Mouse (Mus musculus) CH12.LX (cell line): ENCODE measurements around the gene Rtbdn. TPM values are rescaled to one million over a fixed set of nuclear protein-coding genes. Genes with fewer than 3 reads are reported as not detected.

ENCODE experiments used
- DNase-seq: peaks from one replicate; pipeline ENCODE4 v3.0.0-alpha.2; 2013; ENCODE audit errors: extremely low read depth
- H3K27ac ChIP-seq: 2 replicates; pipeline ENCODE4 v1.5.1; 2012; ENCODE audit warnings: low read depth, mild to moderate bottlenecking, control low read depth, moderate library complexity; ENCODE audit not compliant: insufficient read depth
- H3K27me3 ChIP-seq: replicated peaks from 2 replicates; pipeline ENCODE3; 2012; ENCODE audit warnings: inconsistent platforms
- H3K36me3 ChIP-seq, 2 experiments: replicated peaks in 1 of 2; 2 replicates each; pipeline versions ENCODE3 to v1.6.1; 2012; ENCODE audit warnings: inconsistent platforms in 1 of 2, low read length in 1 of 2, mild to moderate bottlenecking in 1 of 2, mixed read lengths in 1 of 2, moderate library complexity in 1 of 2; ENCODE audit not compliant: control insufficient read depth in 1 of 2, insufficient read depth in 1 of 2
- H3K4me1 ChIP-seq, 2 experiments: 2 replicates each; pipeline ENCODE4 v1.6.1; 2012; ENCODE audit warnings: inconsistent platforms in 1 of 2, moderate library complexity in 1 of 2; ENCODE audit not compliant: insufficient read depth in 2 of 2, control insufficient read depth in 1 of 2
- H3K4me2 ChIP-seq: 2 replicates; pipeline ENCODE4 v1.6.1; 2012; ENCODE audit warnings: low read depth, mild to moderate bottlenecking, control low read depth; ENCODE audit not compliant: poor library complexity, insufficient read depth, severe bottlenecking
- H3K4me3 ChIP-seq, 3 experiments: fragments of 150-350 bp in 1 of 3; sonication (generic) in 1 of 3; replicated peaks in 1 of 3; 2 replicates each; pipeline versions ENCODE3 to v1.5.1; 2011 to 2012; ENCODE audit warnings: low read depth in 2 of 3, low read length in 2 of 3, mild to moderate bottlenecking in 2 of 3, moderate library complexity in 2 of 3, control low read depth in 1 of 3, improper control_type of control experiment in 1 of 3, inconsistent platforms in 1 of 3, mixed read lengths in 1 of 3; ENCODE audit not compliant: poor library complexity in 1 of 3
- H3K79me2 ChIP-seq: replicated peaks from 2 replicates; pipeline ENCODE4 v1.6.1; 2012; ENCODE audit warnings: mild to moderate bottlenecking, moderate library complexity; ENCODE audit not compliant: control insufficient read depth, poor library complexity, insufficient read depth, severe bottlenecking; ENCODE audit errors: extremely low read depth
- H3K9ac ChIP-seq: 2 replicates; pipeline ENCODE4 v1.6.1; 2012; ENCODE audit warnings: low read depth, mild to moderate bottlenecking, control low read depth, moderate library complexity; ENCODE audit not compliant: insufficient read depth
- H3K9me3 ChIP-seq: replicated peaks from 2 replicates; pipeline ENCODE3; 2012; ENCODE audit warnings: low read length, inconsistent platforms, mixed read lengths
- CTCF ChIP-seq, 2 experiments: IDR thresholded peaks in 1 of 2; conservative IDR thresholded peaks in 1 of 2; 2 replicates each; pipeline ENCODE4 v1.5.1; 2011 to 2012; ENCODE audit warnings: low read depth in 2 of 2, low read length in 2 of 2, improper control_type of control experiment in 1 of 2, inconsistent platforms in 1 of 2, mild to moderate bottlenecking in 1 of 2, moderate library complexity in 1 of 2
- ELF1 ChIP-seq: IDR thresholded peaks from 2 replicates; pipeline ENCODE4 v1.6.1; 2014; ENCODE audit warnings: low read depth, mild to moderate bottlenecking, inconsistent platforms, low read length, improper control_type of control experiment
- EP300 ChIP-seq: IDR thresholded peaks from 2 replicates; pipeline ENCODE4 v1.6.1; 2011; ENCODE audit warnings: low read length, improper control_type of control experiment
- GABPA ChIP-seq: IDR thresholded peaks from 2 replicates; pipeline ENCODE4 v1.6.1; 2012; ENCODE audit warnings: low read depth, low read length, improper control_type of control experiment, inconsistent platforms; ENCODE audit not compliant: insufficient replicate concordance
- IRF4 ChIP-seq: IDR thresholded peaks from 2 replicates; pipeline ENCODE4 v1.6.1; 2014; ENCODE audit warnings: low read depth, mild to moderate bottlenecking, inconsistent platforms, low read length, improper control_type of control experiment
- JUN ChIP-seq: IDR thresholded peaks from 2 replicates; pipeline ENCODE4 v1.6.1; 2011; ENCODE audit warnings: low read depth, mild to moderate bottlenecking, low read length, improper control_type of control experiment, moderate library complexity; ENCODE audit not compliant: insufficient read depth
- JUND ChIP-seq: conservative IDR thresholded peaks from 2 replicates; pipeline ENCODE4 v1.6.1; 2011; ENCODE audit warnings: low read depth, low read length, improper control_type of control experiment
- KAT2A ChIP-seq: IDR thresholded peaks from 2 replicates; pipeline ENCODE4 v1.6.1; 2012; ENCODE audit warnings: low read length, improper control_type of control experiment, inconsistent platforms; ENCODE audit not compliant: insufficient replicate concordance
- MAFK ChIP-seq: IDR thresholded peaks from 2 replicates; pipeline ENCODE4 v1.6.1; 2011; ENCODE audit warnings: low read length, improper control_type of control experiment; ENCODE audit not compliant: insufficient replicate concordance
- MAX ChIP-seq: IDR thresholded peaks from 2 replicates; pipeline ENCODE4 v1.6.1; 2011; ENCODE audit warnings: low read length, improper control_type of control experiment
- MAZ ChIP-seq: IDR thresholded peaks from 2 replicates; pipeline ENCODE4 v1.6.1; 2012; ENCODE audit warnings: low read depth, mild to moderate bottlenecking, inconsistent platforms, low read length, improper control_type of control experiment, moderate library complexity
- MEF2A ChIP-seq: IDR thresholded peaks from 2 replicates; pipeline ENCODE4 v1.6.1; 2014; ENCODE audit warnings: low read depth, mild to moderate bottlenecking, inconsistent platforms, low read length, improper control_type of control experiment, borderline replicate concordance
- MXI1 ChIP-seq: IDR thresholded peaks from 2 replicates; pipeline ENCODE4 v1.6.1; 2011; ENCODE audit warnings: mild to moderate bottlenecking, low read depth, low read length, improper control_type of control experiment
- MYC ChIP-seq: IDR thresholded peaks from 2 replicates; pipeline ENCODE4 v1.6.1; 2011; ENCODE audit warnings: low read depth, mild to moderate bottlenecking, improper control_type of control experiment, low read length
- PAX5 ChIP-seq: IDR thresholded peaks from 2 replicates; pipeline ENCODE4 v1.6.1; 2012; ENCODE audit warnings: low read length, inconsistent platforms, mixed read lengths
- POLR2AphosphoS2 ChIP-seq: IDR thresholded peaks from 2 replicates; pipeline ENCODE4 v1.6.1; 2011; ENCODE audit warnings: low read depth, low read length, improper control_type of control experiment
- SIN3A ChIP-seq: IDR thresholded peaks from 2 replicates; pipeline ENCODE4 v1.6.1; 2012; ENCODE audit warnings: low read length, improper control_type of control experiment, inconsistent platforms
- SMC3 ChIP-seq: IDR thresholded peaks from 2 replicates; pipeline ENCODE4 v1.6.1; 2011; ENCODE audit warnings: low read depth, low read length, improper control_type of control experiment
- UBTF ChIP-seq: IDR thresholded peaks from 2 replicates; pipeline ENCODE4 v1.6.1; 2012; ENCODE audit warnings: low read depth, mild to moderate bottlenecking, inconsistent platforms, low read length, improper control_type of control experiment, moderate library complexity
- USF2 ChIP-seq: conservative IDR thresholded peaks from 2 replicates; pipeline ENCODE4 v1.6.1; 2011; ENCODE audit warnings: low read depth, low read length, improper control_type of control experiment
- ZC3H11A ChIP-seq: IDR thresholded peaks from 2 replicates; pipeline ENCODE4 v1.6.1; 2012; ENCODE audit warnings: low read depth, mild to moderate bottlenecking, inconsistent platforms, low read length, improper control_type of control experiment
- dilution Hi-C: fragments of 300-500 bp; cut with MboI; formaldehyde crosslinking; loops from 2 replicates; pipeline ENCODE4 v1.14.3; 2020; ENCODE audit warnings: low sequenced_read_pairs; ENCODE audit not compliant: extremely low pct_unique_long_range_greater_than_20kb, extremely low pct_ligation_motif_present
- in situ Hi-C: fragments of 300-500 bp; cut with MboI; formaldehyde crosslinking; loops from 3 replicates; pipeline ENCODE4 v1.14.3; 2019; ENCODE audit warnings: low sequenced_read_pairs, low pct_ligation_motif_present, low pct_unique_long_range_greater_than_20kb, mixed read lengths
- polyA plus RNA-seq: library from polyadenylated mRNA; unstranded; fragments of >175 nt; gene quantifications from 2 replicates; pipeline ENCODE4 v1.2.1, GENCODE M21; 2012; ENCODE audit warnings: low read depth; ENCODE audit not compliant: insufficient read length
- total RNA-seq, 2 experiments: library from RNA; depleted of rRNA; stranded (reverse); fragments of 300-350 nt in 1 of 2; fragments of >200 nt in 1 of 2; gene quantifications; 2 replicates each; pipeline ENCODE4 v1.2.3; 2012 to 2014

Rtbdn gene
- total and polyA plus RNA-seq, 3 experiments, result 0.21 to 1.8 TPM; not detected in 1

DNA sequence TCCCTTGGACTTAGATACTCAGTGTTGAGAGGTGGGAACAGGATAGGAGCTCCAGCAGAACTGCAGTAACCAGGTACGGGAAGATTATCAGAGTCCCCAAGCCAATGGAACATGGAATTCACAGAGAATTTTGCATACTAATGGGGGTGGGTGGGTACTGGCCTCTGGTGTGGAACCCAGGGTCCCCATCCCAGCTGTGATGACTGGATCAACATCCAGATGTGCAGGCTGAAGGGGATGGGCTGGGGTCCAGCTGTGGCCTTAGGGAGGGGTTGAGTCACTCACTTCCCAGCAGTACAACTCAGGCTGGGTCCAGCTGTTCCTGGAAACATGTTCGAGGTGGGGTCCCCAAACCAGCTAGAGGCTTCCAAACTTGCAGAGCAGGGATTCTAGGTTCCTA, 41.1 kb downstream of the Rtbdn start:
- Histone ChIP-seq H3K4me3 (no peak overlapping the region), H3K79me2 (no peaks in the 10 kb centered on the region), H3K36me3 (peaks cover 0 to 8% of the 10 kb centered on the region in 2 experiments), H3K9ac (no peak overlapping the region), H3K4me1 (peaks cover 38 to 54% of the 10 kb centered on the region in 2 experiments), H3K9me3 (no peaks in the 10 kb centered on the region), H3K27me3 (no peaks in the 10 kb centered on the region), H3K27ac (peak overlapping the region; percentile 22; the same call in 1 of the 2 replicates), H3K4me2 (no peak overlapping the region)
- dilution Hi-C loops (no loop called here), in situ Hi-C loops (no loop called here)
- no peak for TF ChIP-seq EP300
- TF ChIP-seq ZC3H11A, result no peak
- no peak for TF ChIP-seq USF2
- no peak for TF ChIP-seq MEF2A
- TF ChIP-seq SIN3A, result no peak
- no peak for TF ChIP-seq GABPA
- TF ChIP-seq JUND, result no peak
- TF ChIP-seq CTCF (conservative IDR thresholded peaks at IDR 0.05 in 1 of 2, IDR thresholded peaks at IDR 0.05 in 1 of 2; ENCODE audit: low read depth in 2 of 2, low read length in 2 of 2), result no peak
- TF ChIP-seq MXI1, result no peak
- TF ChIP-seq KAT2A, result no peak
- TF ChIP-seq MYC, result no peak
- no peak for TF ChIP-seq POLR2AphosphoS2
- TF ChIP-seq IRF4, result no peak
- no peak for TF ChIP-seq MAFK
- TF ChIP-seq UBTF, result no peak
- no peak for TF ChIP-seq MAX
- no peak for TF ChIP-seq PAX5
- TF ChIP-seq ELF1, result no peak
- TF ChIP-seq SMC3, result no peak
- no peak for DNase-seq

DNA sequence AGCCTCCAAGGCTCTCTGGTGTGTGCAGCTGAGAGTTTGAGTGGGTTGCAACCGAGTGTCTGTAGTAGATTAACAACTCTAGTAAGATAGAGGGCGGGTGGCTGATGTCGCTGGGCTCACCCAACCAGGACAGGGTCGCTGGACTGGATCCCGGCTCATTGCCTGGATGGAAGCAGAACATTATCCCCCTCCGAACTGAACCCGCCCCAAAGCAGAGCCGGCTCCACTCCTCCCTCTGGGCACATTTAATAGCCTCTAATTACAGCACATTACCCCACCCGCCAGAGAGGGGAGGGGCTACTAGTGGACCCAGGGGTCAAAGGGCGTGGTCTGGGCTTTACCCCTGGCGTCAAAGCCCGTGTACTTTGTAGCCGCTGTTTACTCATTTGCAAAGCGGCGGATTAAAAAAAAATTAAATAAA, 42.5 kb downstream of the Rtbdn start:
- no peak for DNase-seq
- peak overlapping the region; percentile 93; the same call in 1 of the 2 replicates for H3K9ac ChIP-seq
- H3K4me1 ChIP-seq, result peaks cover 25 to 43% of the 10 kb centered on the region in 2 experiments
- H3K4me3 ChIP-seq, result peak overlapping the region in 1 of 3 experiments; percentile 1
- no peaks in the 10 kb centered on the region for H3K79me2 ChIP-seq
- peak overlapping the region; percentile 81; the same call in 1 of the 2 replicates for H3K4me2 ChIP-seq
- peaks cover 0 to 17% of the 10 kb centered on the region in 2 experiments for H3K36me3 ChIP-seq
- H3K27me3 ChIP-seq, result no peaks in the 10 kb centered on the region
- in situ Hi-C loops, result no loop called here
- dilution Hi-C loops, result no loop called here
- H3K9me3 ChIP-seq, result no peaks in the 10 kb centered on the region
- TF ChIP-seq JUN (no peak), MXI1 (0 out of 2 replicates have a peak, but pooled peaks have one; percentile 6), MYC (0 out of 2 replicates have a peak, but pooled peaks have one; percentile 5), MAZ (0 out of 2 replicates have a peak, but pooled peaks have one; percentile 10)
- H3K27ac ChIP-seq, result peak overlapping the region; percentile 29
